Mouse (Mus musculus): ENCODE measurements around the gene Olfr6.
A peak's percentile ranks its signal among the peaks of the same experiment; 100 is the strongest.
"Not testable (repeated sequence)": the region's sequence is repeated elsewhere in the genome, so short reads cannot be mapped to it uniquely, and the experiment has no call there.

Olfr6 gene

GRCm38 (mm10) chr7:106963837-106964236 lies at the start of gene Olfr6:
Gene Olfr6, minus strand, starts transcription at chr7:106963937.
- DNase-seq (ENCODE audit: low spot score): no peak

- DNase-seq (ENCODE audit: low spot score): no peak
Measured at GRCm38 (mm10) chr7:107005972-107006371, 42.2 kb upstream of the Olfr6 start, which contains the start of gene Olfr2. Gene Olfr2, minus strand, starts transcription at chr7:107006072.

GRCm38 (mm10) chr7:107004169-107004568 lies 40.4 kb upstream of the Olfr6 start:
- no peak for DNase-seq (ENCODE audit: low spot score)

- DNase-seq (ENCODE audit: low spot score): no peak
Measured at GRCm38 (mm10) chr7:107000798-107001197, 37.1 kb upstream of the Olfr6 start.

GRCm38 (mm10) chr7:106985236-106985635 lies 21.5 kb upstream of the Olfr6 start:
- peak; percentile 4 for DNase-seq (ENCODE audit: low spot score)

GRCm38 (mm10) chr7:106975353-106975752 lies 11.6 kb upstream of the Olfr6 start, which contains the start of gene Olfr711:
Gene Olfr711, minus strand, starts transcription at chr7:106975453.
- DNase-seq (ENCODE audit: low spot score): no peak

- not testable (repeated sequence) for DNase-seq (ENCODE audit: low spot score)
Measured at GRCm38 (mm10) chr7:106967503-106967902, 3.8 kb upstream of the Olfr6 start.

- no peak for DNase-seq (ENCODE audit: low spot score)
Measured at GRCm38 (mm10) chr7:106948212-106948611, 15.5 kb downstream of the Olfr6 start, which contains the start of gene Olfr710. Gene Olfr710, minus strand, starts transcription at chr7:106948312.

GRCm38 (mm10) chr7:106932119-106932518 lies 31.6 kb downstream of the Olfr6 start, which contains the start of gene Olfr709-ps1:
Gene Olfr709-ps1, minus strand, starts transcription at chr7:106932219.
- DNase-seq (ENCODE audit: low spot score): no peak

GRCm38 (mm10) chr7:106920961-106921360 lies 42.8 kb downstream of the Olfr6 start:
- DNase-seq (ENCODE audit: low spot score): not testable (repeated sequence)

GRCm38 (mm10) chr7:106907676-106908075 lies 56.1 kb downstream of the Olfr6 start, which contains the start of gene Olfr1532-ps1:
Gene Olfr1532-ps1, plus strand, starts transcription at chr7:106908001.
- no peak for DNase-seq (ENCODE audit: low spot score)

All from embryo, embryonic 10 days (tissue).